Mouse (Mus musculus) C2C12 (cell line): Measurements from ENCODE around the gene Tbc1d8.

Source experiments
- CEBPB ChIP-seq: IDR thresholded peaks from one replicate; pipeline ENCODE4 v1.6.1; 2011; ENCODE audit warnings: low read depth, mild to moderate bottlenecking, control low read depth, moderate library complexity
- CTCF ChIP-seq: IDR thresholded peaks from one replicate; pipeline ENCODE4 v1.5.1; 2011; ENCODE audit not compliant: control insufficient read depth, insufficient read depth, insufficient read length
- FOSL1 ChIP-seq: IDR thresholded peaks from one replicate; pipeline ENCODE4 v1.8.0; 2011; ENCODE audit warnings: mild to moderate bottlenecking, low read length; ENCODE audit not compliant: poor library complexity, insufficient read depth, severe bottlenecking
- MAX ChIP-seq: IDR thresholded peaks from one replicate; pipeline ENCODE4 v1.6.1; 2011; ENCODE audit warnings: mild to moderate bottlenecking, control low read depth
- MYOD1 ChIP-seq: IDR thresholded peaks from one replicate; pipeline ENCODE4 v1.6.1; 2011; ENCODE audit warnings: low read depth; ENCODE audit not compliant: control insufficient read depth, insufficient read length
- MYOG ChIP-seq: IDR thresholded peaks from one replicate; pipeline ENCODE4 v1.6.1; 2011; ENCODE audit not compliant: control insufficient read depth, insufficient read length; ENCODE audit errors: extremely low read depth
- USF1 ChIP-seq: IDR thresholded peaks from one replicate; pipeline ENCODE4 v1.6.1; 2011; ENCODE audit warnings: low read depth, mild to moderate bottlenecking, control low read depth, moderate library complexity

DNA sequence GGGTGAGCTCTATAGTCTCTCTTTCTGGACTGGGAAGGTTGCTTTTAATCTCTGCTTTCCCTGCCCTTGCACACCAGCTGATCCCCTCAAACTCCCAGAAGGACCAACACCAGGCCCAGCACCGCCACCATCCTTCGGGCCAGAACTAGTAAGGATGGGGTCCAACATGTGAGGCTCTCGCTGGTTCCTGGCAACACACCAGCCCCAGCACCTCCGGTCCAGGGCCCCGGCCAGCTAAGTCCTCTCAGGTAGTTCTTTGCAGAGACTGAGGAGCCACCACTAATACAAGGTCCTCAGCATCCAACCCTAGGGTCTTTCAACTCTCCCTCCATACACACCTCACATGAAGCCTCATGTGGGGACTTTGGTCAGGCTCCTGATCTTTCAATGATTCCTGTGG is 29.7 kb downstream of the Tbc1d8 start:
- TF ChIP-seq MYOG (no peak), CTCF (no peak), USF1 (no peak), MAX (no peak), FOSL1 (no peak), CEBPB (no peak), MYOD1 (no peak)
